Mouse (Mus musculus) forebrain, embryonic 14.5 days (tissue): ENCODE data around the gene Elof1. TPM values are rescaled to one million over a fixed set of nuclear protein-coding genes. Genes with fewer than 3 reads are reported as not detected.

Source experiments
- ATAC-seq: fragments of 200-750 bp; cut with Nextera tagmentation; 2 replicates; pipeline ENCODE4 v1.8.0; 2017; ENCODE audit warnings: mild to moderate bottlenecking, moderate library complexity
- DNase-seq: peaks from one replicate; pipeline ENCODE4 v3.0.0-alpha.2; 2015; ENCODE audit warnings: low spot score
- H3K27ac ChIP-seq: fragments of 300-500 bp; sonication (generic); 2 replicates; pipeline ENCODE4 v1.5.1; 2014; ENCODE audit warnings: low read depth, mild to moderate bottlenecking, control low read depth, low read length, moderate library complexity
- H3K27me3 ChIP-seq: fragments of 300-500 bp; sonication (generic); replicated peaks from 2 replicates; pipeline ENCODE4 v1.6.1; 2014; ENCODE audit warnings: low read length, control low read depth, mixed read lengths; ENCODE audit not compliant: control insufficient read depth, insufficient read depth
- H3K36me3 ChIP-seq: fragments of 300-500 bp; sonication (generic); 2 replicates; pipeline ENCODE4 v1.6.1; 2014; ENCODE audit warnings: low read length, control low read depth; ENCODE audit not compliant: control insufficient read depth, insufficient read depth
- H3K4me1 ChIP-seq: fragments of 300-500 bp; sonication (generic); 2 replicates; pipeline ENCODE4 v1.6.1; 2014; ENCODE audit warnings: antibody characterized with exemption, low read length, control low read depth; ENCODE audit not compliant: control insufficient read depth, insufficient read depth
- H3K4me2 ChIP-seq: fragments of 300-500 bp; sonication (generic); 2 replicates; pipeline ENCODE4 v1.6.1; 2014; ENCODE audit warnings: mild to moderate bottlenecking, control low read depth, low read length
- H3K4me3 ChIP-seq: fragments of 300-500 bp; sonication (generic); 2 replicates; pipeline ENCODE4 v1.5.1; 2014; ENCODE audit warnings: low read depth, low read length, control low read depth
- H3K9ac ChIP-seq: fragments of 300-500 bp; sonication (generic); 2 replicates; pipeline ENCODE4 v1.6.1; 2014; ENCODE audit warnings: mild to moderate bottlenecking, low read length, control low read depth, moderate library complexity
- H3K9me3 ChIP-seq: fragments of 300-500 bp; sonication (generic); replicated peaks from 2 replicates; pipeline ENCODE4 v1.6.1; 2016; ENCODE audit warnings: low read length, control low read depth, mixed read lengths; ENCODE audit not compliant: control insufficient read depth
- WGBS: fragments of 180-500 bp; shearing (Covaris S2); extraction: QIAGEN DNeasy Blood & Tissue Kit; methylation state at CpG from one replicate; pipeline ENCODE4 v1.1.7; 2014; 5-methylcytosine and 5-hydroxymethylcytosine counted together
- polyA plus RNA-seq: library from polyadenylated mRNA; unstranded; fragments of >200 nt; fragmentation: Nextera tagmentation; extraction: Ambion mirVana; gene quantifications from 2 replicates; pipeline ENCODE4 v1.2.1, GENCODE M21; 2014

Gene Elof1
- 213 and 240 TPM in 2 replicates for polyA plus RNA-seq

GRCm38 (mm10) chr9:22116740-22117426 is at the start of gene Elof1:
Gene Elof1, minus strand, starts transcription at chr9:22117172.
- Histone ChIP-seq H3K27me3 (no peaks in the 10 kb centered on the region), H3K27ac (0 out of 2 replicates have a peak within 1 kb of the TSS, but pooled peaks have one; percentile 22), H3K4me3 (peak within 1 kb of the TSS; percentile 83), H3K4me2 (peak within 1 kb of the TSS; percentile 74), H3K9me3 (no peaks in the 10 kb centered on the region), H3K36me3 (peaks cover 22% of the 10 kb centered on the region), H3K4me1 (peaks cover 12% of the 10 kb centered on the region), H3K9ac (peak within 1 kb of the TSS; percentile 87)
- WGBS, result 1% methylated on average over 46 of the region's 52 CpGs
- peak; percentile 99 for DNase-seq
- ATAC-seq, result peak; percentile 96

- H3K36me3 ChIP-seq, result no peaks in the 10 kb centered on the region
- no peak overlapping the region for H3K4me2 ChIP-seq
- H3K4me1 ChIP-seq, result no peaks in the 10 kb centered on the region
- no peak for ATAC-seq
- no peak overlapping the region for H3K4me3 ChIP-seq
- no peaks in the 10 kb centered on the region for H3K27me3 ChIP-seq
- no peak overlapping the region for H3K27ac ChIP-seq
- no peaks in the 10 kb centered on the region for H3K9me3 ChIP-seq
- no peak overlapping the region for H3K9ac ChIP-seq
- 90% methylated on average over 10 of the region's 10 CpGs for WGBS
- no peak for DNase-seq
Measured at GRCm38 (mm10) chr9:22166686-22167085, 49.7 kb upstream of the Elof1 start.

- Histone ChIP-seq H3K27me3 (no peaks in the 10 kb centered on the region), H3K9ac (no peak overlapping the region), H3K4me3 (no peak overlapping the region), H3K4me1 (no peaks in the 10 kb centered on the region), H3K27ac (no peak overlapping the region), H3K4me2 (no peak overlapping the region), H3K36me3 (no peaks in the 10 kb centered on the region), H3K9me3 (no peaks in the 10 kb centered on the region)
- DNase-seq, result no peak
- WGBS, result 55% methylated on average over 6 of the region's 6 CpGs
- no peak for ATAC-seq
Measured at GRCm38 (mm10) chr9:22165964-22166363, 49.0 kb upstream of the Elof1 start.

GRCm38 (mm10) chr9:22164711-22165668 is 48.0 kb upstream of the Elof1 start:
- peak overlapping the region; percentile 55; the same call in 1 of the 2 replicates for H3K27ac ChIP-seq
- no peaks in the 10 kb centered on the region for H3K27me3 ChIP-seq
- DNase-seq (peak; percentile 74), ATAC-seq (peak; percentile 91)
- H3K4me3 ChIP-seq, result peak overlapping the region; percentile 56
- peak overlapping the region; percentile 75 for H3K9ac ChIP-seq
- WGBS, result 2% methylated on average over 53 of the region's 54 CpGs
- H3K9me3 ChIP-seq, result no peaks in the 10 kb centered on the region
- H3K4me2 ChIP-seq, result peak overlapping the region; percentile 85
- no peaks in the 10 kb centered on the region for H3K4me1 ChIP-seq
- no peaks in the 10 kb centered on the region for H3K36me3 ChIP-seq

GRCm38 (mm10) chr9:22162912-22163311 is 45.9 kb upstream of the Elof1 start:
- ATAC-seq (no peak), DNase-seq (no peak)
- Histone ChIP-seq H3K9me3 (no peaks in the 10 kb centered on the region), H3K27me3 (no peaks in the 10 kb centered on the region), H3K36me3 (no peaks in the 10 kb centered on the region; the same call in 1 of the 2 replicates), H3K9ac (no peak overlapping the region), H3K4me2 (no peak overlapping the region), H3K4me3 (no peak overlapping the region), H3K4me1 (peaks cover under 1% of the 10 kb centered on the region; the same call in 1 of the 2 replicates), H3K27ac (no peak overlapping the region)
- 91% methylated on average over 7 of the region's 7 CpGs for WGBS

GRCm38 (mm10) chr9:22162305-22162704 is 45.3 kb upstream of the Elof1 start:
- H3K27me3 ChIP-seq, result no peaks in the 10 kb centered on the region
- no peaks in the 10 kb centered on the region; the same call in 1 of the 2 replicates for H3K36me3 ChIP-seq
- ATAC-seq (no peak), DNase-seq (no peak)
- peaks cover 6% of the 10 kb centered on the region; the same call in 1 of the 2 replicates for H3K4me1 ChIP-seq
- H3K4me2 ChIP-seq, result no peak overlapping the region
- no peak overlapping the region for H3K4me3 ChIP-seq
- no peaks in the 10 kb centered on the region for H3K9me3 ChIP-seq
- no peak overlapping the region for H3K27ac ChIP-seq
- 81% methylated on average over 9 of the region's 9 CpGs for WGBS
- H3K9ac ChIP-seq, result no peak overlapping the region

GRCm38 (mm10) chr9:22161299-22161698 is 44.3 kb upstream of the Elof1 start:
- 28% methylated on average over 6 of the region's 6 CpGs for WGBS

GRCm38 (mm10) chr9:22157516-22158265 is 40.7 kb upstream of the Elof1 start:
- H3K27ac ChIP-seq, result peak overlapping the region; percentile 82; the same call in 1 of the 2 replicates
- no peak for DNase-seq
- WGBS, result 71% methylated on average over 34 of the region's 34 CpGs

More at GRCm38 (mm10) chr9:22161299-22161698, 44.3 kb upstream of the Elof1 start:
- no peak for DNase-seq
- H3K27ac ChIP-seq, result no peak overlapping the region
- H3K4me3 ChIP-seq, result no peak overlapping the region
- no peaks in the 10 kb centered on the region for H3K27me3 ChIP-seq
- no peak overlapping the region for H3K4me2 ChIP-seq
- ATAC-seq, result no peak
- H3K4me1 ChIP-seq, result peaks cover 7% of the 10 kb centered on the region; the same call in 1 of the 2 replicates
- no peaks in the 10 kb centered on the region for H3K9me3 ChIP-seq
- H3K9ac ChIP-seq, result no peak overlapping the region
- H3K36me3 ChIP-seq, result no peaks in the 10 kb centered on the region; the same call in 1 of the 2 replicates

More at GRCm38 (mm10) chr9:22157516-22158265, 40.7 kb upstream of the Elof1 start:
- Histone ChIP-seq H3K4me1 (peaks cover 7% of the 10 kb centered on the region; the same call in 1 of the 2 replicates), H3K36me3 (no peaks in the 10 kb centered on the region; the same call in 1 of the 2 replicates), H3K4me3 (peak overlapping the region; percentile 66), H3K4me2 (peak overlapping the region; percentile 74), H3K9ac (peak overlapping the region; percentile 88), H3K27me3 (no peaks in the 10 kb centered on the region), H3K9me3 (no peaks in the 10 kb centered on the region)
- ATAC-seq, result no peak
